8 mouse cellular contexts compared by ENCODE assay signal in genomic region chr19:10688537-10689352, GRCm38 (mm10). TPM values are rescaled to one million over a fixed set of nuclear protein-coding genes. Genes with fewer than 3 reads are reported as not detected.
A peak's percentile ranks its signal among the peaks of the same experiment; 100 is the strongest.
DNase-seq lines count a peak whose midpoint lies in the region; ATAC-seq and TF ChIP-seq lines count a peak whose summit lies in the region.

Gene Vps37c (plus strand): TSS chr19:10688735.

- TF ChIP-seq CTCF in cortical plate, adult 2 months (IDR thresholded peaks at IDR 0.05; ENCODE audit: extremely low read depth, insufficient read depth, low read length) = no peak

- H3K4me1 ChIP-seq in cortical plate, adult 2 months (ENCODE audit: control insufficient read depth, insufficient read depth, low read length) = peaks cover 5% of the 10 kb centered on the region; the same call in 1 of the 2 replicates

- TF ChIP-seq POLR2A in cortical plate, adult 2 months (IDR thresholded peaks at IDR 0.05; ENCODE audit: extremely low read depth, insufficient read depth, low read length) = peak; percentile 90

- peak; percentile 76 for ATAC-seq in activated CD4-positive, CD25-positive, alpha-beta regulatory T cell, adult 4 months
- peak; percentile 84 for ATAC-seq in megakaryocyte progenitor cell, adult 5-6 weeks (replicated peaks; ENCODE audit: poor library complexity)

- peak; percentile 98 for DNase-seq in gastrocnemius, postnatal 10 days
- peak; percentile 94 for DNase-seq in induced T-regulatory cell, adult 2 months (ENCODE audit: low read depth)
- peak; percentile 79 to 93 for DNase-seq in left cerebral cortex, adult 9 months (ENCODE audit: low spot score in 2 of 2)
- DNase-seq in right cerebral cortex, postnatal 14 days = peak; percentile 93
- peak; percentile 95 for DNase-seq in urinary bladder, postnatal 36 days (ENCODE audit: low spot score in 2 of 2)

- H3K4me3 ChIP-seq in cortical plate, adult 2 months (ENCODE audit: insufficient read depth, low read length) = peak within 1 kb of the TSS; percentile 83

- peak within 1 kb of the TSS; percentile 97 for H3K27ac ChIP-seq in cortical plate, adult 2 months (ENCODE audit: insufficient read depth, low read length)

RNA-seq across cellular contexts. Expression of gene Vps37c, which starts in this region (rescaled TPM):
- polyA plus RNA-seq in activated CD4-positive, CD25-positive, alpha-beta regulatory T cell, adult 4 months (2017; shearing (Covaris generic)) = 10 to 100 TPM; 11.1 to 13.2 TPM
- polyA plus RNA-seq in cortical plate, adult 2 months (2012; rRNA removed) = 19.1 and 23.1 TPM in 2 replicates
- total RNA-seq in gastrocnemius, postnatal 10 days (2021) = 10 to 100 TPM; 17.3 to 23.1 TPM
- total RNA-seq in megakaryocyte progenitor cell, adult 5-6 weeks (2015) = 17.6 and 21.0 TPM in 2 replicates
- 14.7 and 15.2 TPM in 2 replicates for total RNA-seq in megakaryocyte progenitor cell, adult 5-6 weeks (2017)

Comparison
In these comparisons a context has a peak if more than half of its experiments do, and no peak if none do; other contexts are left out.
1. Peak in every context shown above with its lines: DNase-seq, ATAC-seq, H3K4me3 ChIP-seq and H3K27ac ChIP-seq.